8 mouse cellular contexts compared by ENCODE assay signal in the genomic region with DNA sequence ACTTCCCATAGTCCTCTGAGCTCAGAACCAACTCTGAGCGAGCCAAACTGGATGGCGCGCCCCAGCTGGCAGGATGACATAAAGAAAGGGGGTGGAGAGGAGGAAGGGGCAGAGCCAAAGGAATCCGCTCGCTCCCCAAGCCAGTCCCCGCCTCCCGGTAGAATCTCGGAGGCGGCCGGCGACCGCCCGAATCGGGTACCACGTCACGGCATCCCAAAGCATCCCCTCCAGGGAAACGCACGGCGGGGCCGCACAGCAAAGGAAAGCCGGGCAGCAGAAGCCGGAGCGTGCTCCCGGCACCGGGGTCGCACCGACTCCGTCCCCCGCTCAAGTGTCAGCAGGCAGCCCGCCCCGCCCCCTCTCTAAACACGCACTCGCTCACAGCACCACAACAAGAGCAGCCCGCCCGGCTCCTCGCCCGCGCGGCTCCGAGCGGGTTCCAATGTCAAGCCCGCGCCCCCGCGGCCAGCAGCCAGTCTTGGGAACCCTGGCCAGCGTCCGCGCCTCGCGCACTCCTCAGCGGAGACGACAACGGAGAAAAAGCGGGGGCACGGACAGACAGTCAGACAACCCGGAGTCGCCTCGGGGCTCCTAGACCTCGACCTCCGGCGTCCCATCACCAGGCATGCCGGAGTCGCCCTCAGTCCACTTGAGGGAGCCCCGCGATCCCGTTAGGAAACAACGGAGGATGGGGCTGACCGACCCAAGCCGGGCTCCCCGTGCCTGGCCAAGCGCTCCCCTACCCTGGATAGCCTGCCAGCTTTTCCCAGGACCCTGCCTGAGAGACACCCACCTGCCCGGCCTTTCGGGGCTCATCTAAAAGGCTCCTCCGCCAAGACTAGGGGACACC. TPM values are rescaled to one million over a fixed set of nuclear protein-coding genes. Genes with fewer than 3 reads are reported as not detected.
DNase-seq lines count a peak whose midpoint lies in the region; ATAC-seq lines count a peak whose summit lies in the region.

No protein-coding gene starts in this region.

- H3K4me3 ChIP-seq in intestine, embryonic 14.5 days (ENCODE audit: low read depth, low read length): peak overlapping the region; percentile 90

- H3K4me2 ChIP-seq in intestine, embryonic 14.5 days (ENCODE audit: low read length): peak overlapping the region; percentile 74

- H3K27me3 ChIP-seq in intestine, embryonic 14.5 days (replicated peaks; ENCODE audit: control insufficient read depth, insufficient read depth, low read length): no peaks in the 10 kb centered on the region

- H3K27ac ChIP-seq in intestine, embryonic 14.5 days (ENCODE audit: low read depth): peak overlapping the region; percentile 92

- H3K36me3 ChIP-seq in intestine, embryonic 14.5 days (ENCODE audit: control insufficient read depth, insufficient read depth, low read length): peaks cover 33% of the 10 kb centered on the region

- peak overlapping the region; percentile 71 for H3K9ac ChIP-seq in intestine, embryonic 14.5 days (ENCODE audit: low read length)

- DNase-seq in adrenal gland, adult 18-20 months (ENCODE audit: low spot score in 2 of 2): peak; percentile 69 to 73
- DNase-seq in embryo, embryonic 10.5 days (ENCODE audit: low spot score): peak; percentile 89
- peak; percentile 85 for DNase-seq in gastrocnemius, postnatal 14 days
- peak; percentile 89 for DNase-seq in intestine, embryonic 14.5 days (ENCODE audit: low spot score)
- DNase-seq in left cerebral cortex, postnatal 10 days (ENCODE audit: extremely low spot score in 1 of 2, low spot score in 2 of 2): peak; percentile 79 to 92
- DNase-seq in right cerebral cortex, postnatal 14 days: peak; percentile 80
- DNase-seq in urinary bladder, postnatal 25 days (ENCODE audit: low spot score): peak; percentile 68

- under 1% methylated on average over 74 of the region's 74 CpGs for WGBS in intestine, embryonic 14.5 days

- no peaks in the 10 kb centered on the region for H3K9me3 ChIP-seq in intestine, embryonic 14.5 days (ENCODE audit: control insufficient read depth, low read length)

- peaks cover 15% of the 10 kb centered on the region; the same call in 1 of the 2 replicates for H3K4me1 ChIP-seq in intestine, embryonic 14.5 days (replicated peaks; ENCODE audit: control insufficient read depth, insufficient read depth, low read length)

- ATAC-seq in intestine, embryonic 14.5 days (replicated peaks; ENCODE audit: low FRiP score, low TSS enrichment, low read depth): peak; percentile 77
- ATAC-seq in megakaryocyte progenitor cell, adult 5-6 weeks (replicated peaks; ENCODE audit: poor library complexity): peak; percentile 72

- intact Hi-C loops in gastrocnemius, postnatal 14 days (cut with DNase I; ENCODE audit: low total_unique reads): no loop called here
- intact Hi-C loops in left cerebral cortex, postnatal 10 days (cut with DNase I): loop anchor here (5.0 kb wide), 1 partner anchor 46 kb away; a partner anchor contains a TSS

RNA-seq across cellular contexts. Expression of a gene that starts 0.7 kb away (rescaled TPM):
- 10 to 100 TPM; 28.6 to 32.5 TPM for total RNA-seq in adrenal gland, adult 18-20 months (2021)
- total RNA-seq in gastrocnemius, postnatal 14 days (2021): 10 to 100 TPM; 19.2 to 19.4 TPM
- polyA plus RNA-seq in intestine, embryonic 14.5 days (2014; fragmentation: Nextera tagmentation; extraction: Ambion mirVana): 32.3 and 41.7 TPM in 2 replicates
- total RNA-seq in left cerebral cortex, postnatal 10 days (2021): 10 to 100 TPM; 57.1 to 57.2 TPM
- 69.1 and 83.8 TPM in 2 replicates for total RNA-seq in megakaryocyte progenitor cell, adult 5-6 weeks (2015)
- 23.5 and 26.0 TPM in 2 replicates for total RNA-seq in megakaryocyte progenitor cell, adult 5-6 weeks (2017)

RNA-seq across cellular contexts. Expression of a gene that starts 47.0 kb away (rescaled TPM):
- 10 to 100 TPM; 64.2 to 80.5 TPM for total RNA-seq in adrenal gland, adult 18-20 months (2021)
- total RNA-seq in gastrocnemius, postnatal 14 days (2021): 10 to 100 TPM; 72.2 to 81.4 TPM
- 56.5 and 58.8 TPM in 2 replicates for polyA plus RNA-seq in intestine, embryonic 14.5 days (2014; fragmentation: Nextera tagmentation; extraction: Ambion mirVana)
- 10 to 100 TPM; 65.7 to 66.5 TPM for total RNA-seq in left cerebral cortex, postnatal 10 days (2021)
- total RNA-seq in megakaryocyte progenitor cell, adult 5-6 weeks (2015): 54.8 and 59.4 TPM in 2 replicates
- 72.6 and 86.9 TPM in 2 replicates for total RNA-seq in megakaryocyte progenitor cell, adult 5-6 weeks (2017)

Comparison
In these comparisons a context has a peak if more than half of its experiments do, and no peak if none do; other contexts are left out.
1. Peak in every context shown above with its lines: DNase-seq, ATAC-seq, H3K4me3 ChIP-seq and H3K27ac ChIP-seq.